Mouse (Mus musculus) ES-Bruce4 (cell line): ENCODE measurements around the gene Rad9a. TPM values are rescaled to one million over a fixed set of nuclear protein-coding genes. Genes with fewer than 3 reads are reported as not detected.

Experiments used
- H3K27ac ChIP-seq: 2 replicates; pipeline ENCODE4 v1.5.1; 2012; ENCODE audit warnings: low read length, inconsistent platforms; ENCODE audit not compliant: insufficient read depth
- H3K27me3 ChIP-seq: 2 replicates; pipeline ENCODE4 v1.6.1; 2012; ENCODE audit warnings: mild to moderate bottlenecking, low read length, inconsistent platforms; ENCODE audit not compliant: control insufficient read depth, poor library complexity, insufficient read depth, severe bottlenecking
- H3K36me3 ChIP-seq: 2 replicates; pipeline ENCODE4 v1.6.1; 2012; ENCODE audit warnings: inconsistent platforms, mild to moderate bottlenecking, low read length, moderate library complexity; ENCODE audit not compliant: control insufficient read depth, poor library complexity, insufficient read depth, severe bottlenecking
- H3K4me1 ChIP-seq: one replicate; pipeline ENCODE4 v1.8.1; 2011; ENCODE audit warnings: low read length; ENCODE audit not compliant: control insufficient read depth, insufficient read depth
- H3K4me3 ChIP-seq: 2 replicates; pipeline ENCODE4 v1.5.1; 2011; ENCODE audit warnings: low read depth, mild to moderate bottlenecking, low read length
- H3K9ac ChIP-seq: 2 replicates; pipeline ENCODE4 v1.6.1; 2012; ENCODE audit warnings: low read depth, mild to moderate bottlenecking, inconsistent platforms; ENCODE audit not compliant: poor library complexity, severe bottlenecking
- H3K9me3 ChIP-seq: replicated peaks from 2 replicates; pipeline ENCODE4 v1.6.1; 2012; ENCODE audit warnings: mild to moderate bottlenecking, low read length, inconsistent platforms; ENCODE audit not compliant: control insufficient read depth, poor library complexity, insufficient read depth, severe bottlenecking
- CTCF ChIP-seq: IDR thresholded peaks from one replicate; pipeline ENCODE4 v1.8.1; 2011; ENCODE audit warnings: low read depth, low read length
- EP300 ChIP-seq: IDR thresholded peaks from 2 replicates; pipeline ENCODE4 v1.6.1; 2011; ENCODE audit warnings: low read depth, low read length; ENCODE audit not compliant: insufficient read depth
- POLR2A ChIP-seq: IDR thresholded peaks from one replicate; pipeline ENCODE4 v1.8.1; 2011; ENCODE audit warnings: low read length; ENCODE audit not compliant: insufficient read depth
- polyA plus RNA-seq: library from polyadenylated mRNA; stranded (reverse); fragments of >200 nt; gene quantifications from 2 replicates; pipeline ENCODE4 v1.2.4, GENCODE M21; 2011; ENCODE audit warnings: low read depth; ENCODE audit not compliant: missing spikeins, insufficient read depth, insufficient read length

The Rad9a gene
- polyA plus RNA-seq, 1 experiment = 42.3 TPM

DNA sequence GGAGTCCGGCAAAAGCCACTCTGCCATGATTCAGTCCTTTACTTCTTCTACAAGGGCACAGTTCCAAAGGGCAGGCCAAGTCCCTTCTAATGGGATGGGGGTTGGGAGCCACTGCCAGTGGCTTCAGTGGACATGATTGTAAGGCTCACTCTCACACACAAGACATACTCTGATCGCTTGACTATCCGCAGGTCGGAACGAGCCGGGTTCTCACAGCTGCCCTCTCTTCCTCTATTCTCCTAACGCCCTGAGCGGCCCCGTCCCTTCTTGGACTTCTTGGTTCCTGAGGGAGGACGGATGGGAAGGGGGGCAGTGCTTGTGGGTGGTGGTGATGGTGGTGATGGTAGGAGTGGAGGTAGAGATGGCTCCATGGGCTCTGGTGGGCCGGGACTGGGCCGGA is 44.7 kb downstream of the Rad9a start:
- TF ChIP-seq EP300 (no peak), POLR2A (no peak), CTCF (no peak)
- no peaks in the 10 kb centered on the region for H3K4me1 ChIP-seq
- H3K4me3 ChIP-seq = no peak overlapping the region
- H3K27me3 ChIP-seq = no peaks in the 10 kb centered on the region
- no peak overlapping the region for H3K9ac ChIP-seq
- no peaks in the 10 kb centered on the region for H3K36me3 ChIP-seq
- no peaks in the 10 kb centered on the region for H3K9me3 ChIP-seq
- H3K27ac ChIP-seq = no peak overlapping the region

DNA sequence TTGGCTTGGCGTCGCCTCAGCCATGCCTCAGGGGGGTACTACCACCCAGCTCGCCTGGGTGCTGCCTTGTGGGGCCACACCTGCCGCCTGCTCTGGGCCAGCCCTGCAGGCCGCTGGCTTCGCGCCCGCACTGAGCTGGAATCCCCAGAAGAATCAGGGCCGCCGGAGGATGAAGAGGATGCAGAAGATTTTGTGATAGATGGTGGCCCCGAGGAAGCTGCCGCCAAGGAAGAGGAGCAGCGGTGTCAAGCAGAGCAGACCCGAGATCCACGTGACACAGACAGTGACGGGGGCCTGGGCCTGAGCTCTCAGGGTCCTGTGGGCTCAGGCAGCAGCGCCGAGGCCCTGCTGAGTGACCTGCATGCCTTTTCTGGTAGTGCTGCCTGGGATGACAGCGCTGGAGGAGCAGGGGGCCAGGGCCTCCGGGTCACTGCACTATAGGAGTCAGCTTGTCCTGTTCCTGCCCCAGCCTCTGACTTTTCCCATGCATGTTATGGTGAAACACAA is 45.3 kb downstream of the Rad9a start:
- Histone ChIP-seq H3K9me3 (no peaks in the 10 kb centered on the region), H3K36me3 (no peaks in the 10 kb centered on the region), H3K27me3 (no peaks in the 10 kb centered on the region), H3K4me1 (no peaks in the 10 kb centered on the region), H3K4me3 (peak overlapping the region; percentile 19), H3K9ac (0 out of 2 replicates have a peak overlapping the region, but pooled peaks have one; percentile 12), H3K27ac (no peak overlapping the region)
- no peak for TF ChIP-seq EP300
- no peak for TF ChIP-seq CTCF
- TF ChIP-seq POLR2A = no peak

DNA sequence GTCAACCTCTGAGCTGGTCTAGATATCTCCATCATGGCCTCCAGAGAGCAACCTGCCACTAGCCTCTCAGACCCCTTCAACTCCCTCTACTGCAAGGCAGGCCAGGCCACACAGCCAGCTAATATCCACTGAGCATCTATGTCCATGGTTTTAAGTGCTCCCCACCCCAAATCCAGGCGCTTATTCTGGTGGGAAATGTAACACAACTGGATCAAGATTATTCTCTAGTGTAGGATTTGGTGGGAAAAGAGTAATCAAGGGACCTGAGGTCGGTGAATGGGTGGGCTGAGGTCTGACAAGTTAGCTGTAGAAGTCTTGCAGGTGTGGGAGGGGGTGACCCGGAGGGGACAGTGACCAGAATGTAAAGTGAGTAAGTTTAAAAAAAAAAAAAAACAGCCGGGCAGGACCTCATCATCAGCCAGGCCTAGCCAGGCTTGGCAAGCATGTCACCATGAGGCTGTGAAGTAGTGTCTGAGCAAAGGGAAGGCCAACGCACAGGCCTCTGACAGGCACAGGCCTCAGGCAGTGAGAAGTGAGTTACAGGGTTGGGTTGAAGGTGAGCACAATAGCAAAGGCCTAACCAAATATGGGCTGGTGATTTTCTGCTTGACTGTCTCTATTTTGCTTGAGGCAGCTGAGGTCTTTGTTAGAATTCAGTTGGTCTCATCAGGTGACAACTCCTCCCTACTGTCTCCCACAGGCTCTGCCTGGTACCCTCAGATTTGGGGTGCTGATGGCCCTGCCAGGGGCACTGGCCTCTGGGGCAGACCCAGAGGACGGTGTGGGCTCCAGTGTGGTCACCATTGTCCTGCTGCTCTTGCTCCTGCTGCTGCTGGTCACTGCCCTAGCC is 46.0 kb downstream of the Rad9a start:
- Histone ChIP-seq H3K27me3 (no peaks in the 10 kb centered on the region), H3K27ac (no peak overlapping the region)
- TF ChIP-seq POLR2A = no peak
- no peak for TF ChIP-seq EP300
- no peak for TF ChIP-seq CTCF

DNA sequence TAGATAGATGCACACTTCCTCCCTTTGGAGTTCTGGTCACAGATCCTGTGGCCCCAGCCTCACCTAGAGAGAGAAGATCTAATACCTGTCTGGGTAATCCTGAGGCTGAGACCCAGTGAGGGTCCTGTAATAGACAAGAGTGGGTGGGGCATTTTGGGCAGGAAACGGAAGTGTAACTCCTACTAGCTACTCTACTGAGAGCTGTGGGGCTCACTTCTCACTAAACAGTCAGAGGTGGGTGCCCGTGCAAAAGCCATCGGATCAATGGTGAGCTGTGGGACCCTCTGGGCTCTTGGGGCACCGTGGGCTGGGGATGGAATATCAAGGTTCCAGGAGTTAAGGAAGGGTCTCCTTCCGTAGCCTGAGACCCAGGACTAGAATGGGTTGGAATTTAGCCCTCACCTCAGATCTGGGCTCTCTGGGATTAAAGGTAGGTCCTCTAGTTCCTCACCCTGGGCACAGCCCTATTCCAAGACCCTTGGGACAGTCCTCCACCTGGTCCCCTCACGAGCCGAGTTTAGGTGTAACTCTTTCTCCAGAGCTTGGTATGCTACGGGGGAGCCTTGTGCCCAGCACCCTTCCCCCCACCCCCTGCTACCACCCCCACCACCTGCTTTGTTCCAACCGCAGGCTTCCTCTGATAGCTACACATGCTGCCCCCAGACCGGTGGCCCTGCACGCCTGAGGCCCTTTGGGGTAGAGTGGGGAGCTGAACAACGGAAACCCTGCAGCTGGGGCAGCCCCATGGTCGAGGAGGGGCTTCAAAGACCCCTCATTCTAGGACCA is 46.8 kb downstream of the Rad9a start:
- H3K4me3 ChIP-seq = no peak overlapping the region
- H3K4me1 ChIP-seq = peaks cover 2% of the 10 kb centered on the region
- H3K27ac ChIP-seq = no peak overlapping the region
- H3K27me3 ChIP-seq = no peaks in the 10 kb centered on the region
- 0 out of 2 replicates have a peak, but pooled peaks cover 2% of the 10 kb centered on the region for H3K36me3 ChIP-seq
- no peaks in the 10 kb centered on the region for H3K9me3 ChIP-seq
- no peak for TF ChIP-seq POLR2A
- no peak for TF ChIP-seq CTCF
- TF ChIP-seq EP300 = no peak
- no peak overlapping the region for H3K9ac ChIP-seq

More for the DNA sequence above, 46.0 kb downstream of the Rad9a start:
- Histone ChIP-seq H3K4me1 (no peaks in the 10 kb centered on the region), H3K9ac (no peak overlapping the region), H3K9me3 (no peaks in the 10 kb centered on the region), H3K4me3 (peak overlapping the region; percentile 19), H3K36me3 (0 out of 2 replicates have a peak, but pooled peaks cover 2% of the 10 kb centered on the region)

DNA sequence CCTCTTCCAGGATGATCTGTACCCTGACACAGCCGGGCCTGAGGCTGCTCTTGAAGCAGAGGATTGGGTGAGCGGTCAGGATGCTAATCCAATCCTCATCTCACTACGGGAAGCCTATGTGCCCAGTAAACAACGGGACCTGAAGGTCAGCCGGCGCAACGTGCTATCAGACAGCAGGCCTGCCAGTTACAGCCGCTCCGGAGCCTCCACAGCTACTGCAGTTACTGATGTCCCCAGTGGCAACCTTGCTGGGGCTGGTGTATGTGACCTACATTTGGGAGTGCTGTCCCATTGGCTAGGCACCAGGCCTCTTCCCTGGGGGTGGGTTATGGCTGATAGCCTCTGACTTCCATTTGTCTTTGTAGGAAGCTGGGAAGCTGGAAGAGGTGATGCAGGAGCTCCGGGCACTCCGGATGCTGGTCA is 48.2 kb downstream of the Rad9a start, which contains the start of gene Ptprcap:
Gene Ptprcap (plus strand): TSS at position 373 of the 423 bp plus-strand sequence.
- H3K36me3 ChIP-seq = 0 out of 2 replicates have a peak, but pooled peaks cover 2% of the 10 kb centered on the region
- TF ChIP-seq CTCF (no peak), POLR2A (no peak), EP300 (no peak)
- H3K9me3 ChIP-seq = no peaks in the 10 kb centered on the region
- peaks cover 2% of the 10 kb centered on the region for H3K4me1 ChIP-seq
- no peak within 1 kb of the TSS for H3K27ac ChIP-seq
- H3K27me3 ChIP-seq = no peaks in the 10 kb centered on the region
- H3K9ac ChIP-seq = no peak within 1 kb of the TSS
- no peak within 1 kb of the TSS for H3K4me3 ChIP-seq
